Mouse (Mus musculus) liver, embryonic 14.5 days (tissue): ENCODE measurements around the gene Kcnt2.

Experiments
- CTCF ChIP-seq: IDR thresholded peaks from 2 replicates; pipeline ENCODE4 v1.5.1; 2016; ENCODE audit warnings: antibody characterized with exemption, low read depth, control low read depth
- EP300 ChIP-seq: IDR thresholded peaks from 2 replicates; pipeline ENCODE4 v1.6.1; 2016; ENCODE audit warnings: antibody characterized with exemption, low read depth

- TF ChIP-seq CTCF (no peak), EP300 (no peak)
These were observed at the start of gene Kcnt2 for GRCm38 (mm10) chr1:140245876-140246597.
